Mouse (Mus musculus) splenic B cell, adult 2 months (primary cell): ENCODE measurements around the gene Akt3.

ENCODE experiments used
- DNase-seq: peaks from one replicate; pipeline ENCODE4 v3.0.0-alpha.2; 2011; ENCODE audit warnings: low read depth, low spot score
- H3K27me3 ChIP-seq: 2 replicates; pipeline ENCODE4 v1.6.1; 2012; ENCODE audit warnings: mild to moderate bottlenecking, low read length, moderate library complexity, mixed read lengths; ENCODE audit not compliant: control insufficient read depth, poor library complexity, insufficient read depth, severe bottlenecking
- H3K36me3 ChIP-seq: 2 replicates; pipeline ENCODE4 v1.6.1; 2012; ENCODE audit warnings: mild to moderate bottlenecking, low read length, moderate library complexity, mixed read lengths; ENCODE audit not compliant: control insufficient read depth, poor library complexity, insufficient read depth, severe bottlenecking

Gene Akt3

GRCm38 (mm10) chr1:177148746-177149145, 109.3 kb downstream of the Akt3 start:
- DNase-seq: no peak
- H3K27me3 ChIP-seq: no peaks in the 10 kb centered on the region

GRCm38 (mm10) chr1:177141468-177141867, 116.5 kb downstream of the Akt3 start:
- Histone ChIP-seq H3K27me3 (no peaks in the 10 kb centered on the region), H3K36me3 (no peaks in the 10 kb centered on the region)
- DNase-seq: no peak

More at GRCm38 (mm10) chr1:177148746-177149145, 109.3 kb downstream of the Akt3 start:
- no peaks in the 10 kb centered on the region for H3K36me3 ChIP-seq

DNA sequence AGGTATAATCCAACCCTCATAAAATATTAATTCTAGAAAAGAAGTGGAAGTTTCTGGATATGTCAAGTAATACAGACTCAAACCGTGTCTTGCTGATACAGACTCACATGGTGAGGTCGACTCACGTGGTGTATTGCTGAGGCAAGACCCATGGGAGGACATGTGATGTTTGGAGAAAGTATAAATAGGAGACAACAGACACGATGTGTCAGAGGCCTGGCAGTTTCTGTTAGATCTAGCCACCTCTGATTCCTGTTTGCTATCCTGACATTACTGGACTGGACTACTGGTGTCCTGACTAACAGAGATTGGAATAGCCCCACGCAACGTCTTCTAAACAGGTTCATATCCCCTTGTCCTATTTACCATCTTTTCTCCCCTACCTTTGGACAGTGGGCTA, 118.4 kb downstream of the Akt3 start:
- no peak for DNase-seq
- Histone ChIP-seq H3K27me3 (no peaks in the 10 kb centered on the region), H3K36me3 (no peaks in the 10 kb centered on the region)

GRCm38 (mm10) chr1:177131458-177131857, 126.5 kb downstream of the Akt3 start:
- DNase-seq: no peak
- Histone ChIP-seq H3K36me3 (no peaks in the 10 kb centered on the region), H3K27me3 (no peaks in the 10 kb centered on the region)

DNA sequence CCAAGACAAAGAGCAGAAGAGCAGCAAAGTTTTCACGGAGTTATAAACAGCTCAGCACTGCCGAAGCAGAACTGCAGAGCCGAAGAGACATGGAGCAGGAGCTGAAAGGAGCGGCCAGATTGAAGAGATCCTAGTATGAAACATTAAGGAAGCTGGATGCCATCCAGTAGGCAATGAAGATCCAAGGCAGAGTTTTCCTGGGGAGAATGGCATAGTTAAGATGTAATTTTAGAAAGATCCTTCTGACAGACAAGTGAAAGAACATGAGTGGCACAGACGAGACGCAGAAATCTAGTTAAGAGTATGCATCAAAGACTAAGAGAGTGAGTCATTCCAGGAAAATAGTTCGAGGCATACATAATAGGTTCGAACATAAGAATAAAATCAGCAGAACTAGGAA, 131.3 kb downstream of the Akt3 start:
- H3K36me3 ChIP-seq: no peaks in the 10 kb centered on the region
- no peaks in the 10 kb centered on the region for H3K27me3 ChIP-seq
- no peak for DNase-seq

GRCm38 (mm10) chr1:177110665-177111271, 147.2 kb downstream of the Akt3 start:
- peak; percentile 43 for DNase-seq
- Histone ChIP-seq H3K27me3 (no peaks in the 10 kb centered on the region), H3K36me3 (no peaks in the 10 kb centered on the region)

DNA sequence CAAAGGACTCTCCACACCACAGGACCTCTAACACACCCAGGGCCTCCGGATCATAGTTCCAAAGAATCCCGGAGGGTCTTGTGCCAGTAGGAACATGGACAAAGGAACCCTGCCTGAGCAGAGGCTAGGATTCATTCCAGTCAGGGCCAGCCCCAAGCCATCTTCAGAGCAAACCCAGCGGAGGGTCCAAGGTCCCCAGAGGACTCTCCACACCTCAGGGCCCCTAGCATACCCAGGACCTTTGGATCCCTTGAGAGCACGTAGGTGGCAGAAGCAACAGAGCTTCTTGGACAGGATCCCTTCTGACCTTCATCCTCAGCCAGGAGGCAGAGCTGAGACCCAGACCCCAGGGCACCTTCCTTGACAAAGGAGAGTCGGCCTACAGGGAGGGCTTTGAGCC, 167.5 kb downstream of the Akt3 start:
- Histone ChIP-seq H3K36me3 (no peaks in the 10 kb centered on the region), H3K27me3 (no peaks in the 10 kb centered on the region)
- DNase-seq: no peak

DNA sequence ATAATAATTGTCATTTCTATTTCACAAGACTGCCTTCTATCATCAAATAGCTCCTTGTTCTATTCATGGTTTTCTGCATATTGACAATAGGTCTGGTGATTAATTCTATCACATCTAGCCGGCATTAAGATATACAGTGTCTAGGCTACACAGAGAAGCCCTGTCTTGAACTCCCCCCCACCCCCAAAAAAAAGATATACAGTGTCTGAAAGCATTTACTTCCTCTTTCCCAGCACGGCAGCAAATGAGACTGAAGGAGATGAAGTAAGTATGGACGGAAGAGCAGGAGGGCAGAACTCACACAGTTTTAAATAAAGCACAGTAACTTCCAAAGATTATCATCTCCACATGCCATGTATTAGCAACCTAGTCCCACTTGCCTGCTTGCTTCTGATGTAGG, 168.5 kb downstream of the Akt3 start:
- no peaks in the 10 kb centered on the region for H3K27me3 ChIP-seq
- peak; percentile 57 for DNase-seq
- H3K36me3 ChIP-seq: no peaks in the 10 kb centered on the region

DNA sequence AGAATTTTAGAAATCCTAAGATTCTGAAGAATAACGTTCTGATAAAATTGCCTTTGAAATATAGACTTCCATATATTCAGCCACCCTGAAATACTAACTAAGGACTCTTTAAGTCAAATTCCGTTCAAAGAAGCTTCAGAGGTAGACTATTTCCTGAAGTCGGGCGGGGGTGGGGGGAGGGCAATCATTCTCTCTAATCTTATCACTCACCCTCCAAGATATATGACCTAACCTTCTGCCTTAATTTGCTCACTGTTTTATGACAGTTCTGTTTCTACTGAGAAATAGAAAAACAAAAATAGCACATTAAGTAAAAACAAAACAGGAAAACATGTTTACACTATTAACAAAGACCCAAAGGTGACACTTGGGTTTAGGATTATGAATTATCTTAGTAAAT, 169.0 kb downstream of the Akt3 start:
- DNase-seq: no peak
- no peaks in the 10 kb centered on the region for H3K27me3 ChIP-seq
- H3K36me3 ChIP-seq: no peaks in the 10 kb centered on the region

DNA sequence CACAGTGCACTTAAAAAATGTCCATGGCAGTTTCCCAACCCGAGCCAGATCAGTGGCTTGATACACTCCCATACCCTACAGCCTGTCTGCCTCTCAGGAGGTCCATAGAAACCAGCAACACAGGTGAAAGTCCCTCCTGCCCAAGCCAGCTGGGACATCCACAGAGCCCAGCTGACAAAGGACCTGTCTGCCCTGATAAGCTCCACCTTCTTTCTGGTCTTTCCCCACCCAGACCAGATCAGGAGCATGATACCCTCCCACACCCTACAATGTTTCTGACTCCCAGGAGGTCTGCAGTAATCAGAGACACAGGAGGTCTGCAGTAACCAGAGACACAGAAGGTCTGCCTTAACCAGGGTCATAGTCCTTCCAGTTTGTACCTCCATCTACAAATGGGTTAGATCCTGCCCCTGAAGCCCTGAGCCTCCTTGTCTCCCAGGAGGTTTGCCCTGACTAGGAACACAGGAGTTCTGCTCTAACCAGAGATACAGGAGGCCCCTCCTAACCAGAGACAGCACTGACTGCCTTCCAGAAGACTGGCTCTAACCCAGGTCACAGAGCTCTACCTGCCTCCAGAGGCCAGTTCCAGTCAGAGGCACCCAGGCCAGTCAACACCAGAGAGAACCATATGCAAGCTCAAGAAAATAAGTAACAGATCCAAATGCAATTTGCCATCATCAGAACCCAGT, 175.9 kb downstream of the Akt3 start:
- Histone ChIP-seq H3K27me3 (no peaks in the 10 kb centered on the region), H3K36me3 (0 out of 2 replicates have a peak, but pooled peaks cover 1% of the 10 kb centered on the region)
- DNase-seq: no peak

DNA sequence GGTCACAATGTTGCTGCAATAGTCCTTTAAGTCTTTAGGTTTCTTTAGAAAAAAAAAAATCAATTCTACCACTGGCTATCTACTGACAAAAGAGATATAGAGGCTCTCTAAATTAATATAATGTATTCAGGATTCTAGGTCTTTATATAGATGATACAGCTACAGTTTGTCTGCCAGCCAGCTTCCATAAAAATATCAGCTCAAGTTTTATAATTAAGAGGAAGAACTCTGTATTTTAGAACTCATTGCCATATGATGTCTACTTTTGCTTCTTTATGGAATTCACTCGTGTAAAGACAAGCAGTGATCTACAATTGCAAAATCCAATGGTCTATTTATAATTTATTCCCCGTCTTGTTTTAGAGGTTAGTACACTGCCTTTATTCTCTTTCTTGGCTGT, 188.8 kb downstream of the Akt3 start:
- no peaks in the 10 kb centered on the region for H3K27me3 ChIP-seq

GRCm38 (mm10) chr1:177067123-177067646, 190.8 kb downstream of the Akt3 start:
- H3K36me3 ChIP-seq: peaks cover 6% of the 10 kb centered on the region
- no peaks in the 10 kb centered on the region for H3K27me3 ChIP-seq
- DNase-seq: no peak

More for the DNA sequence above, 188.8 kb downstream of the Akt3 start:
- H3K36me3 ChIP-seq: peaks cover 6% of the 10 kb centered on the region
- DNase-seq: no peak

- H3K27me3 ChIP-seq: no peaks in the 10 kb centered on the region
- peak; percentile 50 for DNase-seq
Observed at GRCm38 (mm10) chr1:177065732-177066131, 192.3 kb downstream of the Akt3 start.

GRCm38 (mm10) chr1:177061761-177062160, 196.2 kb downstream of the Akt3 start:
- Histone ChIP-seq H3K27me3 (no peaks in the 10 kb centered on the region), H3K36me3 (peaks cover 6% of the 10 kb centered on the region; the same call in 1 of the 2 replicates)
- DNase-seq: peak; percentile 16

More at GRCm38 (mm10) chr1:177065732-177066131, 192.3 kb downstream of the Akt3 start:
- peaks cover 2% of the 10 kb centered on the region; the same call in 1 of the 2 replicates for H3K36me3 ChIP-seq

DNA sequence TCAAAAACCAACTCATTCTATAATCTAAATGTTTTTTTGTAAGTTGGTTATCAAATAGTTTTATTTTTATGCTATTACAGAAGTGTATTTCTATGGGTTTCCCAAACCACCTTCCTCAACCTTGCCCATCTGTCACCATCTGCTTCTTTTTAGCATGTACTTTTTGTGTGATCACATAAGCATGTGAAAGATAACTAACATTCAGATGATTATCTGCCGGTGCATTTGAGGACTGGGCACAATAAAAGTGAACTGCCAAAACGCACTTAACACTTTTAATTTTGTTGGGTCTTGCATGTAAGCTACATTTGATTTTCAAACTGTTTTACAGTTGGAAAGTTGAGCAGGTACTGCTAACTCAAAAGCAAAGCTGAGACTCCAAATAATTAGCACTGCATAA, 203.1 kb downstream of the Akt3 start:
- no peak for DNase-seq
- Histone ChIP-seq H3K36me3 (0 out of 2 replicates have a peak, but pooled peaks cover 4% of the 10 kb centered on the region), H3K27me3 (no peaks in the 10 kb centered on the region)
